Mouse (Mus musculus) stomach, embryonic 15.5 days (tissue): ENCODE data around the gene Fam172a. TPM values are rescaled to one million over a fixed set of nuclear protein-coding genes. Genes with fewer than 3 reads are reported as not detected.

ENCODE experiments used
- ATAC-seq: fragments of 200-750 bp; cut with Nextera tagmentation; 2 replicates; pipeline ENCODE4 v1.8.0; 2017; ENCODE audit warnings: low read depth, moderate number of reproducible peaks, moderate TSS enrichment; ENCODE audit not compliant: insufficient read depth, low FRiP score
- H3K27ac ChIP-seq: fragments of 300-500 bp; sonication (generic); 2 replicates; pipeline ENCODE4 v1.5.1; 2015; ENCODE audit warnings: mild to moderate bottlenecking, inconsistent platforms
- H3K27me3 ChIP-seq: fragments of 300-500 bp; sonication (generic); replicated peaks from 2 replicates; pipeline ENCODE4 v1.6.1; 2015; ENCODE audit warnings: inconsistent platforms
- H3K36me3 ChIP-seq: fragments of 300-500 bp; sonication (generic); 2 replicates; pipeline ENCODE4 v1.6.1; 2015; ENCODE audit warnings: inconsistent platforms
- H3K4me1 ChIP-seq: fragments of 300-500 bp; sonication (generic); 2 replicates; pipeline ENCODE4 v1.6.1; 2015; ENCODE audit warnings: inconsistent platforms
- H3K4me2 ChIP-seq: fragments of 300-500 bp; sonication (generic); 2 replicates; pipeline ENCODE4 v1.6.1; 2015; ENCODE audit warnings: mild to moderate bottlenecking, inconsistent platforms
- H3K4me3 ChIP-seq: fragments of 300-500 bp; sonication (generic); replicated peaks from 2 replicates; pipeline ENCODE4 v1.5.1; 2015; ENCODE audit warnings: inconsistent platforms
- H3K9ac ChIP-seq: fragments of 300-500 bp; sonication (generic); 2 replicates; pipeline ENCODE4 v1.6.1; 2015; ENCODE audit warnings: inconsistent platforms
- H3K9me3 ChIP-seq: fragments of 300-500 bp; sonication (generic); 2 replicates; pipeline ENCODE4 v1.6.1; 2016; ENCODE audit warnings: inconsistent platforms
- WGBS: fragments of 180-500 bp; shearing (Covaris S2); methylation state at CpG from one replicate; pipeline ENCODE4 v1.1.7; 2015; 5-methylcytosine and 5-hydroxymethylcytosine counted together
- polyA plus RNA-seq: library from polyadenylated mRNA; unstranded; fragments of >200 nt; fragmentation: Nextera tagmentation; extraction: Ambion mirVana; gene quantifications from 2 replicates; pipeline ENCODE4 v1.2.1, GENCODE M21; 2015

Fam172a gene
- polyA plus RNA-seq, 1 experiment from 2014 or later = 33.7 TPM

- no peak overlapping the region for H3K4me2 ChIP-seq
- no peak for ATAC-seq
- no peaks in the 10 kb centered on the region for H3K36me3 ChIP-seq
- H3K9me3 ChIP-seq = no peaks in the 10 kb centered on the region
- H3K9ac ChIP-seq = no peak overlapping the region
- H3K27me3 ChIP-seq = no peaks in the 10 kb centered on the region
- WGBS = 35% methylated on average over 5 of the region's 5 CpGs
- no peak overlapping the region for H3K27ac ChIP-seq
- no peak overlapping the region for H3K4me3 ChIP-seq
- no peaks in the 10 kb centered on the region for H3K4me1 ChIP-seq
These were observed 280.4 kb downstream of the Fam172a start for GRCm38 (mm10) chr13:77982105-77982851.

DNA sequence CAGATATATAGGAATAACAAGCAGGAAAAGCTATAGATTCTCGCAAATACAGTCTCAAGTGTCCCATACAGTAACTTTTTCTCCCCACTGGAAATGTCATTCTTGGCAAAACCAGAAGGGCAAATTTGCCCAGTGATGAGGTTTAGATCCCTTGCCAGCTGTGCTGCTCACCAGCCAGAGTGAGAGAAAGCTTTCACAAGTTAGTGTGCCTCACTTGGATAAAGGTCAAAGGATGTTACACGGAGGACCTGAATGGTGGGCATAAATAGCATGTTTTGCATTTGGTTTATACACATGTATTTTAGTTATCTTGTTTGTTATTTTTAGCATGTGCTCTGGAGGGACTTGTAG, 281.0 kb downstream of the Fam172a start:
- Histone ChIP-seq H3K9me3 (no peaks in the 10 kb centered on the region), H3K27me3 (no peaks in the 10 kb centered on the region), H3K36me3 (no peaks in the 10 kb centered on the region), H3K4me2 (no peak overlapping the region), H3K4me1 (no peaks in the 10 kb centered on the region), H3K9ac (no peak overlapping the region), H3K4me3 (no peak overlapping the region), H3K27ac (no peak overlapping the region)
- whole genome bisulfite sequencing = 72% methylated on average over 2 of the region's 2 CpGs
- no peak for ATAC-seq

DNA sequence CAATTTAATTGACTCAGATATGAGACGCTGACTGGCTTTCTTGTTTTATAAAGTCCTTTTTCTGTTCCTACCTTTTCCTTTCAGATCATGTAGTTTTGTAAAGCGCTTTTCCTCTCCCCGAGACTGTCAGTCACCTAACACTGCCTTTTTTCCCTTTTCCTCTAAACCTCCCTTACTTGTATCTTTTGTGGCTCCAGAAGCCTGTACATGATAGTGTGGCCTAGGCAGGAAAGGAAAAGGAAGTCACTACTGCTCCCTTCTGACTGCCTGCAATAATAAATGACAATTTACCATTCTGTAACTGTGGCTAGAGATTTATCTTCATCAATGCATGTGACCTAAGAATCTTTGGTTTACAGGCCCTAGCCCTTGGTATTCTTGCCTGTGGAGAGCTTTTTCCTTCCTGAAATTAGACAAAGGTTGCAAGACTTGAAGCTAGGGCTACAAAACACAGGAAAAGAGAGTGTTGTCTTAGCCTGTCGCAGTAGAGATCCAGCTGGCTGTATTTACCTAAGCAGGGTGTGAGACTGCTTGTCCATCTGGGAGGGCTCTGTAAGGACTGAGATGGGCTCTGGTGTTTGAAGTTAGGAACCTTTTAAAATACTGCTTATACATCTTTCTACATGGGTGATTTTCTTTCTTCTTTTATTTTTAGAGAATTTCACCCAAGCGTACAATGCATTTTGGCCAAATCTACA, 289.5 kb downstream of the Fam172a start:
- Histone ChIP-seq H3K27me3 (no peaks in the 10 kb centered on the region), H3K4me1 (no peaks in the 10 kb centered on the region), H3K4me2 (no peak overlapping the region), H3K36me3 (no peaks in the 10 kb centered on the region), H3K4me3 (no peak overlapping the region), H3K27ac (no peak overlapping the region), H3K9me3 (no peaks in the 10 kb centered on the region), H3K9ac (no peak overlapping the region)
- WGBS = 70% methylated on average over 5 of the region's 5 CpGs
- ATAC-seq = no peak

GRCm38 (mm10) chr13:78004649-78005048, 302.8 kb downstream of the Fam172a start:
- Histone ChIP-seq H3K9ac (no peak overlapping the region), H3K4me3 (no peak overlapping the region), H3K4me1 (no peaks in the 10 kb centered on the region), H3K27me3 (no peaks in the 10 kb centered on the region), H3K4me2 (no peak overlapping the region), H3K36me3 (no peaks in the 10 kb centered on the region), H3K27ac (no peak overlapping the region), H3K9me3 (no peaks in the 10 kb centered on the region)
- no peak for ATAC-seq
- WGBS = 65% methylated on average over 4 of the region's 4 CpGs

- no peak overlapping the region for H3K9ac ChIP-seq
- no peaks in the 10 kb centered on the region for H3K27me3 ChIP-seq
- 47% methylated on average over 3 of the region's 3 CpGs for WGBS
- no peak overlapping the region for H3K27ac ChIP-seq
- no peaks in the 10 kb centered on the region for H3K4me1 ChIP-seq
- H3K36me3 ChIP-seq = no peaks in the 10 kb centered on the region
- H3K4me2 ChIP-seq = no peak overlapping the region
- no peak for ATAC-seq
- no peak overlapping the region for H3K4me3 ChIP-seq
- H3K9me3 ChIP-seq = no peaks in the 10 kb centered on the region
These were observed 303.5 kb downstream of the Fam172a start for GRCm38 (mm10) chr13:78005344-78005743.

DNA sequence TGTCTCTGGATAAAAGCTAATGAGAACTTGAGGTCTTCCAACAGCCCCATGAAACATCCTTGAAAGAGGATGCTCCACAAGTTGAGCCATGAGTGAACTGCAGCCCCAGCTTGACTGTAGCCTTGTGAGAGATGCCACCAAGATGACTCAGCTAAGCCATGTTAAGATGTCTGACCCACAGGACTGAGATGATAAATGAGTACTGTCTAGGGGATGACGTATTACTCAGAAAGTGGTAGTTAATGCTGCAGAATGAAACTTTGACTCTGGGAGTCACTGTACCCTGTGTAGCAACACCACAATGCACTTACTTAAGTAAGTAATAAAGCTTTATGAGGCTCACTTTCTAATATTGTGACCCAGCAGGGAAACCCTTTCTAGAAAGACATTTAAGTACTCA, 308.3 kb downstream of the Fam172a start:
- H3K9ac ChIP-seq = no peak overlapping the region
- no peak for ATAC-seq
- H3K36me3 ChIP-seq = no peaks in the 10 kb centered on the region
- no peaks in the 10 kb centered on the region for H3K9me3 ChIP-seq
- no peaks in the 10 kb centered on the region for H3K4me1 ChIP-seq
- H3K27me3 ChIP-seq = no peaks in the 10 kb centered on the region
- H3K4me2 ChIP-seq = no peak overlapping the region
- H3K27ac ChIP-seq = no peak overlapping the region
- 82% methylated on average over 1 of the region's 1 CpGs for WGBS
- no peak overlapping the region for H3K4me3 ChIP-seq

- Histone ChIP-seq H3K27ac (no peak within 1 kb of the TSS), H3K9ac (no peak within 1 kb of the TSS), H3K4me3 (no peak within 1 kb of the TSS), H3K27me3 (no peaks in the 10 kb centered on the region), H3K36me3 (no peaks in the 10 kb centered on the region), H3K9me3 (no peaks in the 10 kb centered on the region), H3K4me2 (no peak within 1 kb of the TSS), H3K4me1 (no peaks in the 10 kb centered on the region)
- WGBS = 58% methylated on average over 15 of the region's 15 CpGs
- ATAC-seq = 0 out of 2 replicates have a peak, but pooled peaks have one; percentile 10
These were observed 323.0 kb downstream of the Fam172a start, which contains the start of gene Pou5f2 for GRCm38 (mm10) chr13:78024683-78025294. Gene Pou5f2 (plus strand): TSS chr13:78024902.

DNA sequence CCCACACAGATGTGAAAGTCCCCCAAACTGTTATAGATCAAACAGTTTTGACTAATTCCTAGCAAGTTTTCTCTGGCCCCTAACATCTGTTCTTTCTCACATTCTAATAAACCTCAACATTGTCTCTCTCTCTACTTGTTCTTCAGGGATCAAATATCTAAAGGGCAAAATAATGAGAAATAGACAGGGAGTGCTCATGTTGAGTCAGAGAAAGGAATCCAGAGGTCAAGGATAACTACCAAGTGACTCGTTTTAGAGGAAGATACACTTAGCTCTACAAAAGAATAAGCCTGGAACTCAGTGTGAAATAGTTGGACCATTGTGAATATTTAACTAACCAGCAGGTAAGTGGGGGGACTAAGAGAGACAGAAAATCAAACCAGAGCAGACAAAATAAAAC, 331.0 kb downstream of the Fam172a start:
- ATAC-seq = no peak
- H3K27ac ChIP-seq = no peak overlapping the region
- 18% methylated on average over 1 of the region's 1 CpGs for WGBS

GRCm38 (mm10) chr13:78037203-78037602, 335.4 kb downstream of the Fam172a start:
- H3K27ac ChIP-seq = no peak overlapping the region
- H3K27me3 ChIP-seq = no peaks in the 10 kb centered on the region
- no peak for ATAC-seq
- H3K4me3 ChIP-seq = no peak overlapping the region
- no peaks in the 10 kb centered on the region for H3K4me1 ChIP-seq
- H3K36me3 ChIP-seq = no peaks in the 10 kb centered on the region
- WGBS = 73% methylated on average over 1 of the region's 1 CpGs
- H3K4me2 ChIP-seq = no peak overlapping the region
- H3K9ac ChIP-seq = no peak overlapping the region
- no peaks in the 10 kb centered on the region for H3K9me3 ChIP-seq

More for the DNA sequence above, 331.0 kb downstream of the Fam172a start:
- H3K36me3 ChIP-seq = no peaks in the 10 kb centered on the region
- H3K4me3 ChIP-seq = no peak overlapping the region
- H3K4me2 ChIP-seq = no peak overlapping the region
- no peaks in the 10 kb centered on the region for H3K27me3 ChIP-seq
- no peak overlapping the region for H3K9ac ChIP-seq
- no peaks in the 10 kb centered on the region for H3K9me3 ChIP-seq
- H3K4me1 ChIP-seq = no peaks in the 10 kb centered on the region

GRCm38 (mm10) chr13:78043203-78043602, 341.4 kb downstream of the Fam172a start:
- no peak overlapping the region for H3K9ac ChIP-seq
- no peaks in the 10 kb centered on the region for H3K4me1 ChIP-seq
- WGBS = 67% methylated on average over 6 of the region's 6 CpGs
- no peak overlapping the region for H3K4me2 ChIP-seq
- H3K27ac ChIP-seq = no peak overlapping the region
- no peaks in the 10 kb centered on the region for H3K27me3 ChIP-seq
- H3K9me3 ChIP-seq = no peaks in the 10 kb centered on the region
- H3K4me3 ChIP-seq = no peak overlapping the region
- no peak for ATAC-seq
- H3K36me3 ChIP-seq = no peaks in the 10 kb centered on the region

DNA sequence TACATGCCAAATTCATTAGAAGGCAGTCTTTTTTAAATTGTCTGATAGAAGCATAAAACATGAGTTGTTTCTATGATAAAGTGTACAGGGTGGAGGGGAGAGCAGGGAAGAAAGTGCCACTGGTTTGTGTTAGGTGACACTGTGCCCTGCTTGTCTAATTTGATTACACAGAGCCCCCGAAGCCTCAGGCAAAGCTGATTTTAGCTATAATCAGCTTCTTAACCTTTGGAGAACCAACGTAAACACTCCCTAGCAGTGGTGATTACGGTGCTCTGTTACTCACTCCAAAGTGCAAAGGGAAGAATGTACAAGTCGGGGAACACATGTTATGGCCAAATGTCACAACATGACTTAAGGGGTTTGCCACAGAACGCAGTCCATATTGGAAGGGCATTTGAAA, 343.3 kb downstream of the Fam172a start:
- 22% methylated on average over 5 of the region's 5 CpGs for WGBS
- ATAC-seq = no peak

GRCm38 (mm10) chr13:78087751-78088150, 385.9 kb downstream of the Fam172a start:
- 85% methylated on average over 4 of the region's 4 CpGs for WGBS
- H3K4me3 ChIP-seq = no peak overlapping the region
- no peaks in the 10 kb centered on the region for H3K27me3 ChIP-seq
- no peak overlapping the region for H3K27ac ChIP-seq
- no peaks in the 10 kb centered on the region for H3K36me3 ChIP-seq
- H3K9me3 ChIP-seq = no peaks in the 10 kb centered on the region
- H3K4me2 ChIP-seq = no peak overlapping the region
- no peak overlapping the region for H3K9ac ChIP-seq
- no peak for ATAC-seq
- H3K4me1 ChIP-seq = no peaks in the 10 kb centered on the region

More for the DNA sequence above, 343.3 kb downstream of the Fam172a start:
- H3K27ac ChIP-seq = no peak overlapping the region
- H3K4me2 ChIP-seq = no peak overlapping the region
- no peaks in the 10 kb centered on the region for H3K9me3 ChIP-seq
- no peaks in the 10 kb centered on the region for H3K4me1 ChIP-seq
- no peak overlapping the region for H3K9ac ChIP-seq
- no peaks in the 10 kb centered on the region for H3K36me3 ChIP-seq
- no peak overlapping the region for H3K4me3 ChIP-seq
- no peaks in the 10 kb centered on the region for H3K27me3 ChIP-seq
